In genomic region chr1:51753621-51754020, GRCm38 (mm10) we compare ENCODE assay signal across 17 mouse cellular contexts.
"Had no signal": no experiment of that assay in that cellular context is flagged by ENCODE, and none has a peak within 500 bp of the region (broad histone marks: within the 10 kb centered on the region; RNA-seq: fewer than 3 reads in every experiment).

No protein-coding gene starts in this region.

- ATAC-seq: liver, postnatal 0 days; lung, postnatal 0 days; midbrain, embryonic 13.5 days; midbrain, embryonic 15.5 days had no signal

- H3K9me3 ChIP-seq: lung, embryonic 15.5 days; megakaryocyte, embryonic 14.5 days; midbrain, embryonic 13.5 days; midbrain, embryonic 15.5 days; neural tube, embryonic 12.5 days; stomach, embryonic 15.5 days had no signal

- H3K4me2 ChIP-seq: lung, embryonic 15.5 days; midbrain, embryonic 11.5 days; midbrain, embryonic 13.5 days; midbrain, embryonic 15.5 days; neural tube, embryonic 12.5 days; stomach, embryonic 15.5 days had no signal

- H3K4me1 ChIP-seq: megakaryocyte, embryonic 14.5 days; midbrain, embryonic 13.5 days; midbrain, embryonic 15.5 days; neural tube, embryonic 12.5 days; stomach, embryonic 15.5 days had no signal

- H3K9ac ChIP-seq: liver, postnatal 0 days; lung, embryonic 15.5 days; midbrain, embryonic 13.5 days; midbrain, embryonic 15.5 days; neural tube, embryonic 12.5 days; stomach, embryonic 15.5 days had no signal

- H3K27me3 ChIP-seq: lung, embryonic 15.5 days; midbrain, embryonic 13.5 days; midbrain, embryonic 15.5 days; neural tube, embryonic 12.5 days; stomach, embryonic 15.5 days had no signal

- H3K4me3 ChIP-seq: lung, embryonic 15.5 days; megakaryocyte, embryonic 14.5 days; midbrain, embryonic 13.5 days; midbrain, embryonic 15.5 days; neural tube, embryonic 12.5 days; stomach, embryonic 15.5 days had no signal

- DNase-seq: liver, postnatal 0 days; lung, adult 2 months; lung, postnatal 14 days; lung, postnatal 36 days; right cerebral cortex, postnatal 14 days; thymus, adult 18-20 months; thymus, postnatal 14 days; thymus, postnatal 36 days had no signal

- H3K27ac ChIP-seq: lung, embryonic 15.5 days; macrophage; midbrain, embryonic 13.5 days; midbrain, embryonic 15.5 days; neural tube, embryonic 12.5 days; stomach, embryonic 15.5 days had no signal
